Mouse (Mus musculus): Measurements from ENCODE around the gene Fntb.

Fntb gene

DNA sequence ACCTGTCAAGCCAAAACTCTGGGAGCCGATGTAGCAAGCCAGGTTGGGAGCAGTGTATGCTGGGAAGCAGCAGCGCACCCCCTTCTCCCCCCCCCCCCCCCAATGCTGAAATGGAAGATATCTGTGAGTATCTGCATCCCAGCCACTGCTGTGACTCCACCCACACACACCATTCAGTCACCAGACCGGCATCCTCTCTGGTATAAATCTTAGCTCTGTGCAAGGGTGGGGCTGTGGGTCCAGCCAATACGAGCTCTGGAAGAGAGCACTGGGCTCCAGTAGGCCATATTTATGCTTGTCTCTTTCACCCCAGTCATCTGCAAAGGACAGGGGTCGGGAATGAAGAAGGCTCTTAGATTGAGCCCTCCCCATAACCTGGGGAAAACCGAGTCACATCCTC lies 155.0 kb downstream of the Fntb start:
- DNase-seq (ENCODE audit: low read depth, low spot score) = no peak

DNA sequence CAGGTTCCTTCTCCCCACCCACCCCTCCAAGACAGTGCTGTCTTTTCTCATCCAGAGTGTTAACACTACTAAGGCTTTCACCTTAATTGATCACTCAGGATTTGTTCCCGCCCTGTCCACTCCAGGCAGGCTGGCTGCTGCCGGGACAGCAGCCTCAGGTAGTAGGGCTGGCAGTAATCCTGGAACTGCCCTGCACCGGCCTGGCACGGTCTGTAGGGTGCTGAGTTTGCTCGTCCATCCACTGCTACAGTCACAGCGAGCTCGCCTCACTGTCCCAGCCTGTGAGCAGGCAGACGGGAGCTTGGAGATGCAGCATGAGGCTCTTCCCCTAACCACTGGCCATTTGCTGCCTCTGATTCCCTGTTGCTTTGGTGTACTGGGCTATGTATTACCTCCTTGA lies 155.6 kb downstream of the Fntb start:
- DNase-seq (ENCODE audit: low read depth, low spot score) = no peak

DNA sequence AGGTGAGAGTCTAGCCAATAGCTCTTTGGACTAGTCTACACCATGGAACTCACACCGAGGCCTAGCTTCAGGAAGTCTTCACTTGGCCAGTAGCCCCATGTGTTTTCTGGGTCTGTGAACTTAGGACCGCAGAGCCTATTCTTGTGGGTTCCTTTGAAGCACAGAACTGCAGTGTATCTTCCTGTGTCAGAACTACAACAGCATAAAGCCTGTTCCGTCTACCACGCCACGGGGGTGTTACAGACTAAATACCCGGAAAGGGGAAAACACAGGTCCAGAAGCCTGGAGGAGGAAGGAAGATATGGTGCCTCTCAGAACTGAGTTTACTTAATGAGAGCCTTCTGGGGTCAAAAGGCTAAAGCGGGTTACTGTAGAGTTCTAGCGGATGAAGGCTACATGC lies 157.7 kb downstream of the Fntb start:
- DNase-seq (ENCODE audit: low read depth, low spot score) = no peak

DNA sequence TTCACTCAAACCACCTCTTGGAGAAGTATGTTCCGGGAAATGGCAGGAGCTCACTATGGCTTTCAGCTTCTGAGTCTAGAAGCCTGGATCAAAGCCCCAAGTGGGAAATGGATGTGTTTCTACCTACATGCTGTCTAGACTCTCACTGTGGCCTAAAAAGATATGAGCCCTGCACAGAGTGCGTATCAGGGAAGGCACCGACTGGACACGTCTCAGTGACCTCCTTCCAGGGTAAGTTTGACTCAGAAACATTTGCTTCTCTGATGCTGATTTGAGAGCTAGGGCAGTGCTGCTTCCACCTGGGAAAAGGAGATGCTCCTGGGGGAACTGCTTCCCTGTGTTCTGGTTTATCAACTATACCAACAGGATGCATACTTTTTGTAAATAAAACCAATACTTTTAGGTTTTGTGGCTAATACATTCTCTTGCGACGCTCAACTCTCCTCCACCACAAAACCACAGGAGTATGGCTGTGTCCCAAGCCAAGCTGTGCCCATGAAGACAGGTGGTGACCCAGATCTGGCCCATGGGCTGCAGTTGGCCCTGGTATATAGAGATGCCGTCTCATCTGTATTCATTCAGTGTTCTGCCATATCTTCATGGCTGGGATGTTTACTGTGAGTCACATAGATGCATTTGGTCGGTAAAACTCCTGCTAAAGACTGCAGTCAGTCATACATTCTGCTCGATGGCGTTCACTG lies 159.7 kb downstream of the Fntb start:
- no peak for DNase-seq (ENCODE audit: low read depth, low spot score)

DNA sequence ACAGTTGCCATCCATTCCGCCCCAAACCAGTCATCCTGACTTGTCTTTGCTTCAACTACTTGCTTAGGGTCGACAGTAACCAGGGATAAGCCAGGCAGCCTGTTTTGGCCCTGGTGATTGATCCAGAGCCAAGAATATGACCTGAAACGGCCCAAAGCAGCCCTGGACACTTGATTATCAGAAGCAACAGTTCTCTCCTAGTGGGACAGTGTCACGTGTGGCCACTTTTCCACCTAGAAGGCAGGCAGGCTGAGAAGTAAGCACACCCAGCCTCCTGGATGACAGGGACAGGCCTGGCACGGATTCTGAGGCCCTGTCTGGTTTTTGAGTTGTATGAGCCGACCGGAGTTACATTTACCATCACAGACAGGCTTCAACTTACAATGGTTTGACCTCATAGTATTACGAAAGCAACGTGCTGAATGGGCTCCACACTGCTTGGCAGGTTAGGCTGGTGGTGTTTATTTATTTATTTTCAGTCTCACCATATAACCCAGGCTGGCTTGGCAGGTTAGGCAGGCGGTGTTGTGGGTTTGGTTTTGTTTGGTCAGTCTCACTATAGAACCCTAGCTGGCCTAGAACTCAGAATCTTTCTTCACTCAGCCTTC lies 161.1 kb downstream of the Fntb start:
- no peak for DNase-seq (ENCODE audit: low read depth, low spot score)

DNA sequence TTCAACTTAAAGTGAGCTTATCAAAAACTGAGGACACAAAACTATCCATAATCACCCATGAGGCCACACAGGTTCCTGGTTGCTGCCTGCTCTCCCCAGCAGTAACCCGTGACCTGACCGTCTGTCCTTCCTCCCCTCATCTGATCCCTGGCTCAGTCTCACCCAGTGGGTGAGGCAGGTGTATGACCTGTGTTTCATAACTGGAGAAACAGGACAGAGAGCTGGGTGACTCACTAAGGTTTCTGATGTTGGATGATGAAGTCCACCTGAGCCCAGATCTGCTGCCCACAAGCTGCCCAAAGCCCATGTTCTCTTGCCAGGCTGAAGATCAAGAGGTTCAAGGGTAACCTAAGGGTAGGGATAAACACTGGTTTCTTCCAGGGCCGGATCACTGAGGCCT lies 161.6 kb downstream of the Fntb start:
- no peak for DNase-seq (ENCODE audit: low read depth, low spot score)

DNA sequence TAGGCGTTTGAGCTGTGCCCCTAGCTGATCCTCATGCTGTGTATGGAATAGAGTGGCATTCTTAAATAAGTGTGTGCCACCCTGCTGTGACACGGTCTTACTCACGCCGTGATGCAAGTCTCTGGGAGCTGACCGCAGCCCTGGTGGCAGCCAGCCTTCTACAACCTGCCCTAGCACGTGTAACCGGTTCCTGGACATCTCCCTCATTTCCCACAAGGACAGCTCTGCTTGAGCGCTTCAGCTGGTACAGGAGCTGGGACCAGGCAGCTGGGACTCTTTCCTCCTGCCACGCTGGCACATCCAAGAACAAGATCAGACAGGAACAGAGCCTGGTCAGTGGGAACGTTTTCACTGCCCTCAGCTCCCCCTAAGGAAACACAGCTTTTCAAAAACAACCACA lies 162.2 kb downstream of the Fntb start:
- DNase-seq (ENCODE audit: low read depth, low spot score) = no peak

DNA sequence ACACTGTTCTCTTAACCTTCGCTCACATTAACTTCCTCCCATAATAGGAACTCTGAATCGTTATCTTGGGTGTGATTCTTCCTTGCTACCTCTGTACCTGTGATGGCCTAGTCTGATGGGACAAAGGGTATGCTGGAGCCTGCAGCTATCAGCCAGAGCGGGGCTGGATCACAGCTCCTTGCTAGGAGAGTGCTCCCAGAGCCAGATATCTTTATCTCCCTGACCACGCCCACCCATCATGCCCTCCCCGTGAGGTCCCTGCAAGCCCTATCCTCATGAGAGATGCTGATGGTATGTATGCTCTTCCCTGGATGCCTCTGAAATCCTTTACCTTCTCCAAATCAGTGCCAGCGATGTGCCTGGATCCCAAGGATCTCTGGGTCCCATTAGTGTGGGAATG lies 164.8 kb downstream of the Fntb start:
- no peak for DNase-seq (ENCODE audit: low read depth, low spot score)

DNA sequence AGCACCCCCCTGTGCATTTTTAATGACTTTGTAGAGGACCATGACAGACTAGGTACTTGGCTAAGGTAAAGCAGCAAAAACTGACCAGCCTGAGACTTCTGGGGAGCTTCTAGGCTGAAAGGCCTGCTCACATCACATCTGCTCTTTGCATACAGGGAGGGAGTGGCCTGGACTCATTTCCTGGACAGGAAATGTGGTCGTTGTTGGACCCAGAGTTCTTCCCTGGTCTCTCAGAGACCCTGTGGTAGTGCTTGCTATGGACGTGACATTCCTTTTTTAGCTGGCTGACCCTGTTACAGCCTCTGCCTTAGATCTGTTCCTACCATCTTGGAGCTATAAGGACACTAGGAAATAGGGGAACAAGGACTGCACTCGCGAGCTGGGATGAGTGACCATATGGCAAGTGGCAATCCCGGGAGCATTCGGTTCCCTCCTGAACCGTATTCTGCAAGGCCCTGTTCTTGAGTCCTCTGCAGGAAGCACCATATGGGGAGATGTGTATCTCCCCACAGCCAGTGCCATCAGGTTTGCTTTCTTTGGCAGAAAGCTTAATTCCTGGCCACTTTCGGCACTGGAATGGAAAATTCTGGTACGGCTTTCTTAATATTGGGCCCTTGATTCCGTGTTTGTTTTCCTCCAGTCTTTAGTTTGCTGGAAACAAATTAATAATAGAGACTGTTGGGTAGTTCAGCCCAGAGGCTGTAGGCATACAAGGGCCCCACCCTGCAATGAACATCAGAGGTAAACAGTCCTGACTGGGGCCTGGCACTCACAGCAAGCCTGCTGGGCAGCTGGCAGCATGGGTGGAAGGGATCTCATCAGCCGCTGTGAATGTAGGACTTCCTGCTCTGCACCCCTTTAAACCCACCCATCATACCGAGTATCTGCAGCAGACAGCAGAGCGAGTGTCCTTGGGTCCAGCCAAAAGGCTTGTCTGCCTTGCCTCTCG lies 166.6 kb downstream of the Fntb start:
- no peak for DNase-seq (ENCODE audit: low read depth, low spot score)

DNA sequence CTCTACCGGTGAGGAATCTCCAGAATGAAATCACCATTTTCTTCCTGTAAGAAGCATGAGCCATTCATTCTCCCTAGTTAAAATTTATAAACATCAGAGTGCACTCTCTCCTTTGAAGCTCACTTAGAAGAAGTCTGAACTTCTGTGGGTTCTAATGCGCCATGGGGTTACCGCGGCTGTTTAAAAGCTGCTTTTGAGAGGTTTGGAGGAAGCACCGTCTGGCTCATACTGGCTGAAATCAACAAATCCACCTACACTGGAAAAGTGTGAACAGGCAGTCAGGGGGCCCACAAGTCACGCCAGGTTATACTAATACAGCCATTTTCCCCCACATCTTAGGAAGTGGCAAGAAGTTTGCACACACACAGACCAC lies 167.3 kb downstream of the Fntb start:
- no peak for DNase-seq (ENCODE audit: low read depth, low spot score)

DNA sequence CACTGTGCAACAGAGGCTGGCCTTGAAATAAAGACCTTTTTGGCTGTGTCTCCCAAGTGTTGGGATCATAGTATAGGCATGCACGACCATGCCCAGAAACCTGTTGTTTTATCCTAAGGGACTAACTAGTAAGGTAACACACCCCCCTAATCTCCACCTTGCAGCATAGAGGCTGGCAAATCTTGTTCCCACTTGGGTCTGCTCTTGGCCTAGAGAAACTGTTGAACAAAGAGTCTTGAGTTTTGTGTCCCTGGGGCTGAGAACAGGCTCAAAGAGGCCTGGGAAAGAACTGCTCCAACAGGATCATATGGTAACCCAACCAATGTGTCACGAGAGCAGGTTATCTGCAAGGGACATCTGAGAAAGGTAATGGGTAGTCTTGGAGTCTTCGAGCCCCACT lies 169.0 kb downstream of the Fntb start:
- no peak for DNase-seq (ENCODE audit: low read depth, low spot score)

DNA sequence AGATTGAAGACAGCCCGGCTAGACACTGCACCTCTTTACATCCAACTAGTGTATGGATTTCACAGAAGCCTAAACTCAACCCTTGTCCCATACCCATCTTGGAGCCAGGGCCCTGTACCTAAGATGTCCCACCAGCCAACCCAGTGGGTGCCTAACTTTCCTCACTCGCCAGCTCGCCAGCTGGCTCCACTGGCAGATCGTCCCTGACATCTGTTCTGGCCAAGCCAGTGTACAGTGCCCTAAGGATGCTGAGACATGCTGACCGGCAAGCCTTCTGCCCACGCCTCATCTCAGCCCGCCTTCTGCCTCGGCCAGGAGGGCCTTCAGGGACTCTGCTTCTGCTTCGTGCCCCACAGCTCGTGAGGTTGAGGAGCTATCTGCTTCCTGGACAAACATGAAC lies 170.8 kb downstream of the Fntb start:
- no peak for DNase-seq (ENCODE audit: low read depth, low spot score)

DNA sequence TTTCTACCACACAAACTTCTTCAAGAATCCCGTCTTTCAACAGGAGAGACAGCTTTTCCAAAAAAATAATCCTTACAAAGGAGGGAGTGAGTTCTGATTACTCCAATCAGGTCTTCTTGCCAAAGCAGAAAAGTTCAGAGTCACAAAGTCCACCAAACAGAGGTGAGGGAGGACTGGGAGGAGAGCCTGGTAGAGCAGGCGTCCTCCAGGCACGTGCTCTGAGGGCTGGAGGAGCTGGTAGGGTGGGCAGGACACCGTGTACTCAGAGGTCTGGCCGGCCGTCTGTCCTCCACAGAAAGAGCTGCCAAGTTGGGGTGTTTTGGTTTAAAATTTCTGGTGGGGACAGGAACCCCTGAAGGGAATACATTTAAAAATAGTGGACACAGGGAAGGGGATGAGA lies 172.6 kb downstream of the Fntb start:
- no peak for DNase-seq (ENCODE audit: low read depth, low spot score)

DNA sequence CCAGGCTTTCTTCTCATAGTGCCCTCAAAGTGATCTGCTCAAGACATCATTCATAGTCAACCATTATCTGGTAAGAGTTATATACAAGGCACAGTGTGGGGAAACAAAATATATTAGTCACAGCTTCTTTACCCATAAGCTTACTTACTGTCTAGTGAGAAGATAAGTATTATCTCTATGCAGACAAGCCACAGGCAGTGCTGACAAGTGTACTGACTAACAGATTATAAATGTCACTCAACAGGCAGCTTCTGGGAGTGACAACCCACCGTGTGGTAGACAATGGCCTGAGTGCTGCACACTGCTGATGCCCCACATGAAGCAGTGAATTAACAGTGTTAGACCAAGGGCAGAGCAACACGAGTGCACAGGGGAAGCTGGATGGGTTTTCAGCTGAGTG lies 176.1 kb downstream of the Fntb start:
- no peak for DNase-seq (ENCODE audit: low read depth, low spot score)

DNA sequence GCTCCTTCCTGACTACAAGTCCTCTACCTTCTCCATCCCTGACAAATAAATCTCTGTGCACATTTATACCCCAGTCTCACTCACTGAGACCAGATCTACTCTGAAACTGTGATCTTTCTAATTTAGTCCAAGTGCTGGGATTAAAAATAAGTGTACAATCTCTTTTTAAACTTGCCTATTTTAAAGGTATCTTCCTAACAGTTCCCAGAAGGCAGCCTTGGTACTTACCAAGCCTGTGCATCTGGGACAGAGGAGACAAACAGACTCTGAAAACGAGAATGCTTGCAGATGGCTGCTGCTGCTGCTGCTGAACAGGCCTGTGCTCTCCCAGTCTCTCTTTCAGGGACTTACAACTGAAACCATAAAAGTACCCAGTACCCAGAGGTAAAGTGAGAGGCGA lies 177.1 kb downstream of the Fntb start:
- no peak for DNase-seq (ENCODE audit: low read depth, low spot score)

DNA sequence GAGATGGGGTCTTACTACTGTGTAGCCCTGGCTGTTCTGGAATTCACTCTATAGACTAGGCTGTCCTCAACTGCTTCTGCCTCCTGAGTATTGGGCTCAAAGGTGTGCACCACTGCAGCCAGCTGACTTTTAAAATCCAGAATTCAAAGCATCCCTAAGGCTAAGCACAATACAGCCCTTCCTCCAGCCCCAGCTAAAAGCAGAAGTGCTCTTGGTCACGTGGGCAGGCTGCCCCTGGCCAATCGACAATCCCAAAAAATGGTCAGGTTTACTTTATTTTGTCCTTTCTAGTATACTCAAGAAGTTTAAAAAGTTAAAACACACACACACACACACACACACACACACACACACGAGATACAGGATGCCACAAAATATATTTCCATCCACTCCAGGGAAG lies 177.7 kb downstream of the Fntb start:
- DNase-seq (ENCODE audit: low read depth, low spot score) = no peak

DNA sequence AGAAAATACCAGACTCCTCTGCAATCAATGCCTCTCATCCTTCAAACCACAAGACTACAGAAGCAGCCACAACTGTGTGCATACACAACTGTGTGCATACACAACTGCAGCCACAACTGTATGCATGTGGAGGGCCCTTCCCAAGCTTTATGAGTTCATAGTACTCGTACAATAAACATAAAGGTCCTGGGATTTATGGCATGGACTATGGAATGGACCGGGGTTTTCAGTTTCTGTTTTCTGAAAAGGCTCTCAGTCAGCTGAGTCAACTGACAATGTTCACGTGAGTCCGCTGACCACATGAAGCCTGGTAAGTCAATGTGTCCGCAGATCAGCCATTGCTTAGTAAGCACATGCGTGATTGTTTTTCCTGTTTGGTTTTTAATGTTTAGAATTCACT lies 178.1 kb downstream of the Fntb start:
- DNase-seq (ENCODE audit: low read depth, low spot score) = no peak

DNA sequence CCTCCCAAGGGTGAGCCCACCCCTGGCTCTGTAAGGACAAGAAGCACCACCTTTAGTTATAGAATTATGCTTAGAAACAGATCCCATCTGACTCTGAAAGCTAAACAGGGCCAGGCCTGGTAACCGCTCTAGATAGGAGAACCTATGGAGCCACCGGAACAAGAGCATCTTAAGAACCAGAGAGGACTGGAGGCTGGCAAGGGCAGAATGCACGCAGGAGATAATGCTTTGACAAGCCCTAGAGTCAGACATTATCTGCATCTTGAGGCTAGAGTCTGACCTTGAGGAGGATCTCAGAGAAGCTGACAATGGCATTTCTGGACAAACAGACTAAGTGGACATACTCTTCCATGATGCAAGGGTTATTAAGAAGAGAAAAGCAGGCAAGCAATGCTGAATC lies 182.1 kb downstream of the Fntb start:
- DNase-seq (ENCODE audit: low read depth, low spot score) = no peak

DNA sequence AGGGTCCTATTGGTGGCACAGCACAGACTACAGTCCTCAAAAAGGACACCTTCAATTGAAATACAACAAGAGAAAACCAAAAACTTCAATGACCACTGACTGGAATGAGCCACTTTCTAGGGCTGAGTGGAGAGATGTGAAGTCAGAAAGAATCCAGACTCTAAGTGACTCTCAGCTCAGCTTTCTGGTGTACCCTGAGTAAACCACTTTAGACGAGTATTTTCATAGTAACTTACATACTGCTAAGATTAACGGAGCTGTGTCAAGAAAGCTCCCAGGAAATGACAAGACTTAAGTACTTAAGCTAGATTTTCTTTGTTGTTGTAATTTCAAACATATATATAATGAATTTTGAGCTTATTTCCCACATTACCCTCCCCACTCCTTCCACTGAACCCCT lies 182.8 kb downstream of the Fntb start:
- no peak for DNase-seq (ENCODE audit: low read depth, low spot score)

DNA sequence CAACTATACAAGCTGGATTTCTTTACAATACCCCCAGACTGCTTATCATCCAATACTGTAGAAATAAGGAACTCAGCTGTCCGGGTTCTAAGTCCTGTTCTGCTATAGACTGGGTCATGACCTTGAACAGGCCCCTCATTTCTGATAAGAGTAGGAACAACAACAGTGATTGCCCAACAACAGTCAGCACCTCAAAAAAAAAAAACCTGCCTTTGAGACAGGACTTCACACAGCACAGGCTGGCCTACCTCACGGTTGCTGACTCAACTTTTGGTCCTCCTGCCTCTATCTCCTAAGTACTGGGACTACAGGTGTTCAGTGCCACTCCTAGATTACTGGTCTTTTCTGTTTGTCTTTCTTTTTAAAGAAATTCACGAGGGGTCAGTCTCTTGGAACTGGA lies 183.4 kb downstream of the Fntb start:
- no peak for DNase-seq (ENCODE audit: low read depth, low spot score)

DNA sequence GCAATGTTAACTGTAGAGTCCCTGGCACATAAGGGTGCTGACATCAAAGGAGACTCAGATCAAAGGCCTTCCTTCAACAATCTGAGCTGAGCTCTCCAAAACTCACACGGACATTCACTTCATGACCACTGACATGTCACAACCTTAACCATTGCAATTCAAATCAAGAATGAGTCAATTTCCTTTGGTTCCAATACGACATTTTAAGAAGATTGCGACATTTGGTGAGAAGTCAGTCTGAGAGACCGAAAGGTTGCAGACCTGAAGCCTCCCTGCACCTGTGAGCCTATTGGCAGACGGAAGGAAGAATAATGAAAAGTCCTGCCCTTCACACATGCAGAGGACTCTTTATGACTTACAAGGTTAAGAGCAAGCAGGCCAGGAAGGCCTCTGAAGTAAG lies 184.9 kb downstream of the Fntb start:
- DNase-seq (ENCODE audit: low read depth, low spot score) = no peak

DNA sequence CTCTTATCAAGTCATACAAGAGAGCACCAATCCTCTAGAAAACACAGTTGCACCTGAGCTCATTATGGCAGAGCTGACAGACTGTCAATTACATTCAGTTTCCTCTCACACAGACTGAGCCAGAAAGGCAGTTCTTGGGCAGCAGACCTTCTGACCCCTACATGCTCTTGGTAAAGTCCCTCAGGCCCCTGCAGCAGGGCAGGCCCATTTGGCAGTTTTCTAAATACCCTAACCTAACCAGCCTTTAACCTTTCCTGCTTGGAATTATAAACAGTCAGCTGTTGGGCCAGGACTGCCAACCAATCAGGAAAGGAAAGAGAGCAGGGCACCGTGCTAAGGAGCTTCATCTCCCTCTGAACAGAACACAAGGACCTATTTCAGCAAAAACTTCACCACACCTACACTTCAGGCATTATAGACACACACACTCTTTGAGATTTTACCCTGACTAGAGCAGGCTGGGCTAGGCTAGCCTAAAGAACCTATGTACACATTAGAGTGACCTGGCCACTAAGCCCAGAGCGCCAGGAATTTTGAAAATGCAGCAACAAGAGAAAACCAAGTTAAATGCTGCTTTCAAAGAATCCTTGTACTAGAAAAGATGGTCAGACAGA lies 188.5 kb downstream of the Fntb start:
- DNase-seq (ENCODE audit: low read depth, low spot score) = no peak

Data from skeletal muscle tissue, adult 2 months (tissue).